Mouse (Mus musculus): Measurements from ENCODE around the gene Hist2h2be.
"Not testable (repeated sequence)": the region's sequence is repeated elsewhere in the genome, so short reads cannot be mapped to it uniquely, and the experiment has no call there.

The Hist2h2be gene

DNA sequence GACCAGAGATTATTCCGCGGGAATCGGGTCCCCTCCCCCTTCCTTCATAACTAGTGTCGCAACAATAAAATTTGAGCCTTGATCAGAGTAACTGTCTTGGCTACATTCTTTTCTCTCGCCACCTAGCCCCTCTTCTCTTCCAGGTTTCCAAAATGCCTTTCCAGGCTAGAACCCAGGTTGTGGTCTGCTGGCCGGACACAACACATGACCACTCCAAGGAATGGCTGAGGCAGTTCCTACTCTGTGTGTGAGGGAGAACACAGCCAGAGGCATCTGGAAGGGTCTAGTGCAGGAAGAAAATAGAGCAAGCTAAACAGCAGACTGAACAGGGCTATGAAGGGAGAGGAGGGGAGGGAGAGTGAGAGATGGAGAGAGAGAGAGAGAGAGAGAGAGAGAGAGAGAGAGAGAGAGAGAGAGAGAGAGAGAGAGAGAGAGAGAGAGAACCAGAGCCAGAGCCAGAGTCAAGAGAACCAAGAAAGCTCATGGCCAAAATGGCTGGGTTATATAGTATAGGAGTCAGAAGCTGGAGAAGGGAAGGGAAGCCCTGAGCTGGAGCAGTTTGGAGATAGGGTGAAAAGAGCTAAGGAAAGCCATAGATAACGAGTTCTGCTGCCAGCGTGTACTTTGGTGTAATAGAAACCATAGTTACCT, 22.2 kb upstream of the Hist2h2be start:
- not testable (repeated sequence) for DNase-seq (ENCODE audit: low spot score in 2 of 2)

DNA sequence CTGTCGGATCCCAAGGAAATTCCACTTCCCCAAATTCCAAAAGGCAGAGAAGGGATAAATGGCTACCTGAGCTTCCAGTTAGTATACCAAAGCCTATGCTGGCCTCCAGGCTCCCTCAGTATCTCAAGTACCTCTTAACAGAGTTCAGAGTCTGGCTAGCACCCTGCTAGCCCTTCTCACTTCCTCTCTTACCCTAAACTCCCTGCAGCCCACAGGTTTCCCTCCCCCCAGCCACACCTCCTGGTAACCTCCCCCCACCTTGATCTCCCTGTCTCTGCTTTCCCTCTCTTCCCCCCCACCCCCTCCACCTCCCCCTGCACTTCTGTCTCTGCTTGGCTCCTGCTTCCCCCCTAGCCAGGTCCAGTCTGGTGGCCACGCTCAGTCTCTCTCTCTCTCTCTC, 21.2 kb upstream of the Hist2h2be start:
- DNase-seq (ENCODE audit: low spot score in 2 of 2), result no peak

DNA sequence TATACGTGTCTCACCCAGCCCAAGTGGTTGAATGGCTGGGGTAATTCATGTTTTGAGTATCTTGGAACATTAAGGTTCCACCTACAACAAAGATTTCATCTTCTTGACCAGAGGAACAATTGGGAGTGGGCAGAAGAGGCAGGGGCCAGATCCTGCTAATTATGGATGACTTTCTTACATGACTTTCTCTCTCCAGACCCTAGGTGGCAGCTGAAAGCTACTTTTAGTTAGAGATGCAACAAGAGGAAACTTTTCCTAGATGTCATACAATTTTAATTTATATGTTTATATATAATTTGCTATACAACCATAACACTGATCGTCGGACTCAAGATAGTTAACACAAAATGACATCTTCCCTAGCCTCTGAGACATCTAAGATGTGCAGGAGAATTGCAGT, 13.1 kb upstream of the Hist2h2be start:
- no peak for DNase-seq (ENCODE audit: low spot score in 2 of 2)

DNA sequence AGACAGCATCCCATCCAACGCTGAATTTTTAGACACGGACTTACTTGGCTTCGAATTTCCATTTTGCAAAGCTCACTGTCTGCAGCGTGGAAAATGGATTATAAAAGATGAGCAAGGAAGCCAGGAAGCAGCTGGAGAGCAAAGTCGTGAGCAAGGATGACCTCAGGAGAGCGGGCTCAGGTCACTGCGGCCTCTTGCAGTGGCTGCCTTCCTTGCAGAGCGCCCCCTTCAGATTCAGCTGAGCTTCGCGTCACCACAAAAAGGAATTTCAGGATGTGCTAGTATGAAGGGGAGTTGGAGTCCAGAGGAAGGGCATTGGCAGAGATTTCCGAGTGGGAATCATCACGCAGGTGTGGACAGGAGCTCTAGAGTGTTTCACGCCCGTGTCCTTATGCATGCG, 11.7 kb upstream of the Hist2h2be start:
- DNase-seq (ENCODE audit: low spot score in 2 of 2), result no peak

DNA sequence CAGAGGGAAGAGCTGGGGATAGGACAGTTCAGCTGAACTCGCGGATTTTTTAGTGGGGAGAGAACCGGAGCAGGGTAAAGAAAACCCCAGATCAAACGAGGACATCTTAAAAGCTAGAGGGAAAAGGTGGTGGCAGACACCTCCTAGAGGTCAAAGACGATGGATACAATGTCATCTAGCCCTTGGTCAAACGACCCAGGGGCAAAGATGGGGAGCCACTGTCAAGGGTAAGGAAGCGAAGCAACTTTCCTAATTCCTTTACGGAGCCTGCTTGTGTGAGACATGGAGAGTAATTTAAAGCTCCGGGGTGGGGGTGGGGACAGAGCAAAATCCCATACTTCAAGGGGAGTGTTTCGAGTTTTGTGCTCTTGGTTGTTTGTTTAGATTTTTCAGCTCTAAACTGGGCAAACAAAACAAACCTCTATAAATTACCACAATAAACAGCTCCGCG, 1.7 kb upstream of the Hist2h2be start:
- DNase-seq (ENCODE audit: low spot score in 2 of 2), result no peak

DNA sequence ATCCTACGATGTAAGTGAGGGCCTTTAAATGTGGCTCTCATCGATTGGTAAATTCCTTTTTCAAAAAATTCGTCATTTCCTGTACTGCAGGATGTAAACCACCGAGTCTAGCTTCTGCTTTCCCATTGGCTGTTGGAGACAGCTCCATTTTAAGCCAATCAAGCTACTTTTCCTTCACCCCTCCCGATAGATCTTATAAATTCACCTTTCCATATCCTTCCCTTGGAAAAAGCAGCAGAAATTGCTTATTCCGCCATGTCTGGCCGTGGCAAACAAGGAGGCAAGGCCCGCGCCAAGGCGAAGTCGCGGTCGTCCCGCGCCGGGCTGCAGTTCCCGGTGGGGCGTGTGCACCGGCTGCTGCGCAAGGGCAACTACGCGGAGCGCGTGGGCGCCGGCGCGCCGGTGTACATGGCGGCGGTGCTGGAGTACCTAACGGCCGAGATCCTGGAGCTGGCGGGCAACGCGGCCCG, 1.2 kb upstream of the Hist2h2be start, which contains the start of the genes Bola1 and Hist2h2ab:
Gene Bola1 (minus strand): TSS at position 49 of the 470 bp plus-strand sequence.
Gene Hist2h2ab (plus strand): TSS at position 205 of the 470 bp plus-strand sequence.
- peak; percentile 65 to 67 for DNase-seq (ENCODE audit: low spot score in 2 of 2)

DNA sequence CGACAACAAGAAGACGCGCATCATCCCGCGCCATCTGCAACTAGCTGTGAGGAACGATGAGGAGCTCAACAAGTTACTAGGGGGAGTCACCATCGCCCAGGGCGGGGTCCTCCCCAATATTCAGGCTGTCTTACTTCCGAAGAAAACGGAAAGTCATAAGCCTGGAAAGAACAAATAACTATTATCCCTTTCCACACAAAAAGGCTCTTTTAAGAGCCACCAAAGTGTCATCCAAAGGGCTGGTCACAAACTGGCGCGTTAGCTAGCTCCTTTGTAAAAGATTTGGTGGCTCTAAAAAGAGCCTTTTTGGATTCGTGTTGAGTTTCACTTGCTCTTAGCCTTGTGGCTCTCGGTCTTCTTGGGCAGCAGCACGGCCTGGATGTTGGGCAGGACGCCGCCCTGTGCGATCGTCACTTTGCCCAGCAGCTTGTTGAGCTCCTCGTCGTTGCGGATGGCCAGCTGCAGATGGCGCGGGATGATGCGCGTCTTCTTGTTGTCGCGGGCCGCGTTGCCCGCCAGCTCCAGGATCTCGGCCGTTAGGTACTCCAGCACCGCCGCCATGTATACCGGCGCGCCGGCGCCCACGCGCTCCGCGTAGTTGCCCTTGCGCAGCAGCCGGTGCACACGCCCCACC, 671 bp upstream of the Hist2h2be start:
- DNase-seq (ENCODE audit: low spot score in 2 of 2), result not testable (repeated sequence)

DNA sequence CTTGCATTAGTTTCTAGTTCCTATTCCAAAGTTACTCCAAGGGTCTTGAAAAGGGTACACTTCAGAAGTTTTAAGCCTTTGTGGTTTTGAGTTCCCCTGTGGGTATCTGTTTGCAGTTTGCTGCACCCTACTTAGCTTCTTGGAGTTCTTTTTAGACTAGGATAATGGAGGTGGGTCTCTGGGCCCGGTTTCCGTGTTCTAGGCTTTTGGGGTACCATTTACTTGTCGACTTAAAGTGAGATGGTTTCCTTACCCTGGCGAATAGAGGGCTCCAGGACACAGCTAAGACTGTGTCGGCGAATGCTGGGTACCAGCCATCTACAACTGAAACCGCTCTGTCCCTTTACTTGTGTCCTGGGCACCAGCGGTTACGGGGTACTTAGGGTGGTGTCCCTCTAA, 720 bp downstream of the Hist2h2be start:
- no peak for DNase-seq (ENCODE audit: low spot score in 2 of 2)

DNA sequence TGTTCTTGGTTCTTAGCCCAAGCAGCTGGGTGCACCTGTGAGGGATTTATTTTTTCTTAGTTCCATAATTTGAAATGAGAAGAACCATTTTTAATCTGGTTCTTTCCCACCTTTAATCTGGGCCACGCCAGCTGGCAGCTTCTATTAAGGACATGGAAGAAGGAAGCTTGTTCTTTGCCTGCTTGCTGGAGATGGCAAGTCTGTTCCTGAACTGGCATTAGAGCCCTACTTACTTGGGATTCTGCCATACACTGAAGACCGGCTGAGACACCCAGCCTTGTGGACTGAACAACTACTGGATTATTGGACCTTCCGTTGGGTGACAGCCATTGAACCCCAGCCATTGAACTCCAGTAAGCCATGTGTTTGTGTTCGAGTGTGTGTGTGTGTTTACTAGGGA, 1.9 kb downstream of the Hist2h2be start:
- no peak for DNase-seq (ENCODE audit: low spot score in 2 of 2)

DNA sequence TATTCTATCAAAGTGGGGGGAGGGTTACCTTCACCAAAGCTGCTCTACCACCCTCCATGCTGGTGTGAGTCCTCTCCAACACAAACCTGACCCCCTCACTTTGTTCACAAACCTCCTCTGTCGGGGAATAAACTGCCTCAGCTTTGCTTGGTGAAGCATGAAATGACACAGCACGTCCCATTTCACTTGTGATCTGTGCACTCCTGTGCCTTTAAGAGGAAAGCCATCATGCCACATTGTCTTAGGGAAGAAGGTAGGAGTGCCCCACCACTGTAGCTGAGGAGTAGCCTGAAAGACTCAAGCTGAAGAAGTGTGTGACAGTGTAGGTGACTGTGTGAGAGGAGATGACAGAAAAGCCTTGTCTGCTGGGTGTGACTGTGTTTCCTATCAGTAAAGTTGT, 4.5 kb downstream of the Hist2h2be start:
- DNase-seq (ENCODE audit: low spot score in 2 of 2), result no peak

DNA sequence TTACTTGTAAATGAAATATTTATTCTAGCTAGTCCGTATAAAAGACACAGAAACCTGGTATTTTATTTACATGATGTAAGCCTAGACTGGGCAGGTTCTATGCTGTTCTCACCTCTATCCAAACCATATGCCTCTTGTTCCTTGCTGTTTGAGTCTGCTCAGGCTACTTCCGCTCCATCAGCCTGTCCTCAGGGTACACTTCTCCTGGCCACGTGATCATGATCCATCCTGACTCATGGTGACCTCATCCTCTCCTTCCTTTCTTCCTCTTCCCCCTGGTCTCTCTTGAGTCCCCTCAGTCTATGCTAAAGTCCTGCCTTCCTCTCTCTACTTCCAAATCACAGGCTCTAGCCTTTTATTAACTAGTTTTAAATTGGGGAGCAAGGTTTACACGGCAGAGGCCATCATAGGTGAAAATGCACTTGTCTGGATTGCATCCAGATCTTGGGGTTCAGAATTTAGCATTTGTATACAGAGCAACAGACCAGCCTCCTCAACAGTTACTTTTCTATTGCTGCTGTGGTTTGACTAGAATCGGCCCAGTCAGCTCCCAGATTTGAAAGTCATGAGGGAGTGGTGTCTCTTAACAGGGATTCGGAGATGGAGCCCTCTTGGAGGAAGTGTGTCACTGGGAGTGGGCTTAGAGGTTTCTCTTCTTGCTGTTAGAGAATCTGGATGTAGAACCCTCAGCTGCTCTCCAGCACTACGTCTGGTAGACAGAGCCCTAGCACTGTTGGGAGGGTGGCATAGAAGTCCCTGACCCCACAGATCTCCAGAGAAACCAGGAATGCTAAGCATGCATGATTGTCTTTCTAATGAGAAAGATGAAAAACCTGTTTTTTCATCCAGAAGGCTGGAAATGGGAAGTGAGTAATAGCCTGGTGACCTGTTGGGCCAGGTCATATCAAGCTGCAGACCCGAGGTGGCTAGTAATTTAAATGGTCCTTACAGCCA, 6.1 kb downstream of the Hist2h2be start:
- DNase-seq (ENCODE audit: low spot score in 2 of 2), result peak in 1 of 2 experiments; percentile 14

DNA sequence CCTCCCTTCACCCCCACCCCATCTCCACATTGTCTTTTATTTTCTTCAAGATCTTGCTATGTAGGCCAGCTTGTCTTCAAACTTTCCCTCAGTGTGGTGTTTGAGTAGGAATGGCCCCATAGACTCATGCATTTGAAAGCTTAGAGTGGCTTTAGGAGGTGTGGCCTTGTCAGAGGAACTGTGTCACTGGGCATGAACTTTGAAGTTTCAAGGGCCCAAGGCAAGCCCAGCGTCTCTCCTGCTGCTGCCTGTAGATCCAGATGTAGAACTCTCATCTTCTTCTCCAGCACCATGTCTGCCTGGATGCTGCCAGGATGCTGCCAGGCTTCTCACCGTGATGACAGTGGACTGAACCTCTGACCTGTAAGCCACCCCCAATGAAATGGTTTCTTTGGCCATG, 7.9 kb downstream of the Hist2h2be start:
- DNase-seq (ENCODE audit: low spot score in 2 of 2), result no peak

DNA sequence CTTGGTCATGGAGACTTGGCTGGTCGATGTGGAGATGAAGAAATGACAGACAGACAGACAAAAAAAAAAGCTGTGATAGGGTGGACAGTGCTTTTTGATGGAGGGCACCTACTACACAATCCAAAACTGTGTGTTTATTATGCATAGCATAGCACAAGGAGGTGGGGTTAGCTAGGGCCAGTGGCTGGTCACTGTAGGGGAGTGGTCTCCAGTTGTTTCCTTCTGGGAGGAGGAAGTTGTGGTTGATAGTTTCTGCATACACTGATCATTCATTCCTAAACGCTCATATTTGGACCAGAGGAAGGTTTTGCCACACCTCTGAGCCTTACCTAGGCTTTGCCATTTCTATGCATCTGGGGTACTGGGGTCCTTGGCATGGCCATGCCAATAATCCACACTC, 9.5 kb downstream of the Hist2h2be start:
- DNase-seq (ENCODE audit: low spot score in 2 of 2), result no peak

DNA sequence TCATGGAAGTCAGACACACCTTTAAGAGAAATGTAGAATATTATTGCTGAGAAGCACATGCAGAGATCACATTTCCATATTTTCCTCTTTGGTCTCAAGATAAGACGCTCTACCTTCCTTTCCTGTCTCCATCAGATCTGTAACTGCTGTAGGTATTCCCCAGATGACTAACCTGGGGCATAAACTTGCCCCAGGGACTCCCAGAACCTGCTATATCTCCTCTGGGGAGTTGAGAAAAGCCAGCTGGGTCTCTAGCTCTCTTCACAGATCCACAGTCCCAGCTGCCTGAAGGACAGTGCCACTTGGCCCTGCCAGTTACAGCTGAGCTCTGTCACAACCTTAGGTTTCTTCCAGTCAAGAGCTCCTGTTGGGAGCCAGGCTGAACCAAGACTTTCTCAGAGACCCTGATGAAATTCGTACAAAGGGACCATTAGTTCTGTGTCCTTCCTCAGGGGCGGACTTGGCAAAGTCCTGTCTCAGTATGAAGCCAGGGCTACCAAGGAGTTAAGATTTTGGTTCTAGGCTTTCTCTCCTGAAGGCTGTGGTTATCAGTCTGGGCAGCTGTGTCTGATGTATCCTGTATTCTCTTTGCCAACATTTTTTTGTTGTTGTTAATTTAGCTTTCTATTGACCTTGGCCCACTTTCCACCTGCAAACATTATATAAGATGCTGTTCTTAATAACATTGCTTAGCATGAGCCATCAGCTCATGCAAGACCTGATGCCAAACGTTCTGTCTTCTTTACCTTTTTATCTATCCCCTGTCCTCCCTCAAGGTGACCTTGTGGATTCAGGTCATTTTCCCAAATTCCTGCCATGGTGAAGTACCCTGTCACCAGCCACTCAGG, 10.2 kb downstream of the Hist2h2be start:
- no peak for DNase-seq (ENCODE audit: low spot score in 2 of 2)

DNA sequence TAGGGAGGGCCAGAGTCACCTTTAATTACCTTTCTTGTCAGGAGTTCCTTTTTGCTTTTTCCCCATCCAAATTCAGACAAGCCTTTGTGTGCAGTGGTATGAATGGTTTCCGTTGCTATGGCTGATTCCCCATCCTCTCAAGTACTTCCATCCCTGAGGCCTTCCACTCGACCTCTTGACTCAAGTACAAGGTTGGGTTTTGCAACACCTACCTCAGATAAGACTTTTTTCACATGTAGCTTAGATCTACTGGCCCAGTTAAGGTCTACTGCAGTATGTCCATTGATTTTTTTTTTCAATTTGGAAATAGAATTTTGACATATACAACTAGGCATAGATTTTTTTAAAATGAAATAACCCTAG, 10.8 kb downstream of the Hist2h2be start:
- DNase-seq (ENCODE audit: low spot score in 2 of 2), result no peak

DNA sequence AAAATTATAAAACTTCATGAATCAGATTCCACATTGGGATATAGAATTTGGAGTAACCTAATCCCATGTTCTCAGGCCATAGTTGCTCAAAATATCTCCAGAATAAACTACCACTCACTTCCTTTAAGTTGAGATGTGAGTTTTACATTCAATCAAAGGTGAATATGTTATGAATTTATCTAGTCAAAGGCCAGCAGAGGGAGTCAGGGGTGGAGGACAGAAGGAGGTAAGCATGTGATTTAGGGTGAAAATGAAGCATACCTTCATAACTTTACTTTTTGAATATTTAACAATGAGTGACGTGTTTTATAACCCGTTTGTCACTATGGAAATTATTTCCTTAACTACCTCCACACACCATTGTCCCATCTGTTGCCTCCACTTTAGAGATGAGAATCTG, 14.0 kb downstream of the Hist2h2be start:
- no peak for DNase-seq (ENCODE audit: low spot score in 2 of 2)

DNA sequence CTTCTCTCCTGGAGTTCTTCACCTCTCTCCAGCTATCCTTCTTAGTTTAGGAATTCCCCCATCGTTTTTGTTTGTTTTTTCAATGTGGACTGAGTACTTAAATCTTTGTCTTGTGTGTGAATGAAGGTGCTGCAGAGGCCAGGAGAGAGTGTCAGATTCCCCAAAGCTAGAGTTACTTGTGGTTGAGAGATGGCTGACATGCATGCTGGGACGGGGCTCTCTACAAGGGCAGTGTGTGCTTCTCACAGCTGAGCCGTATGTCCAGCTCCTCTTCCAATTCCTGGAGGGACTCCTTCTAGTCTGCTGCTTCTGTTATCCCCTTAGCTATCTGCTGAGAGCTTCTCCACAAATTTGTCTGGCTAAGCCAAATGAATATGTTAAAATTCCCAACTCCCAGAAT, 14.9 kb downstream of the Hist2h2be start:
- DNase-seq (ENCODE audit: low spot score in 2 of 2), result no peak

DNA sequence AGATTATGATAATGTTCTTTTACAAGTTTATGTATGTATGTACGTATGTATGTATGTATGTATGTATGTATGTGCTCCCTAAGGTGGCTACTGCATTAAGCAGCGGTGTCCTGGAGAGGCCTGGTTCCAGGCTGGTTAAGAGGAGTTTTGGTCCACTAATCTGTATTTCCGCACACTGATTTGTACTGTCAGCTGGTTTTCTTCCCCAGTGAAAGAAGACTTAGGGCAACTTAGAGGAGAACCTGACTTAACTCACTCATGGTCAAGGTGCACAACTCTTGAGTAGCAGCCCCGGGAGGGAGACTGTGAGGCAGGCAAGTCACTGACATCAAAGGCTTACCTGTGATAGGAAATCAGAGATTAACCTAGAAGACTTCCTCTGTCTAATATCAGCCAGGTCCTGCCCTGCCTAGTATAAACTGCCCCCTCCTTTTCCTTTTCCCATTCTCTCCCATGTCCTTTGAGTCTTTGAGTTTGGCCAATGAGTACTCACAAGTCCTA, 16.0 kb downstream of the Hist2h2be start:
- no peak for DNase-seq (ENCODE audit: low spot score in 2 of 2)

DNA sequence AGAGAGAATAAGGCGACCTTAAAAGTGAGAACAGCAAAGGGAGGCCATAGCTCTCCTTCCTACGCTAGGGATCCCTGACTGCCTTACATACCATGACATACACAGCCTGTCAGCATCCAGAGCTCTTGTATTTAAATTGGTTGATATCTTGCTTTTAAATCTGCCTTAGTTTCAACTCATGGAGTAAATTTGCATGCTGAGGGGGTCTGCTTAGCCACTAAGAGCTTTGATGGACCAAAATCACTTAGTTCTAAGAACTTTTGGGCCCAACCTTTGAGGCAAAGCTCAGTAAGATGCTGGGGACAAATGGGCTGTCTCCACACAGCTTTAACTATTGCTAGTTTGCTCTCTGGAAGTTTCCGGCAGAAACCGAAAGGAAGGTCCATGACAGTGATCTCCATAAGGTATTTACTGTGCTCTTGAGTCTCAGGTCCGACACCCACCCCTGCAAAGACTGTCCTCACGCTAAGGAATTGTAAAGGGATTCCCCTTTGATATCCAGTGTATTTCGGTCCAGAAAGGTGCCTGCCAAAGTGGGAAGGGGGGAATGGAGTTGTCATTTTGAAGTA, 16.5 kb downstream of the Hist2h2be start:
- DNase-seq (ENCODE audit: low spot score in 2 of 2), result no peak

DNA sequence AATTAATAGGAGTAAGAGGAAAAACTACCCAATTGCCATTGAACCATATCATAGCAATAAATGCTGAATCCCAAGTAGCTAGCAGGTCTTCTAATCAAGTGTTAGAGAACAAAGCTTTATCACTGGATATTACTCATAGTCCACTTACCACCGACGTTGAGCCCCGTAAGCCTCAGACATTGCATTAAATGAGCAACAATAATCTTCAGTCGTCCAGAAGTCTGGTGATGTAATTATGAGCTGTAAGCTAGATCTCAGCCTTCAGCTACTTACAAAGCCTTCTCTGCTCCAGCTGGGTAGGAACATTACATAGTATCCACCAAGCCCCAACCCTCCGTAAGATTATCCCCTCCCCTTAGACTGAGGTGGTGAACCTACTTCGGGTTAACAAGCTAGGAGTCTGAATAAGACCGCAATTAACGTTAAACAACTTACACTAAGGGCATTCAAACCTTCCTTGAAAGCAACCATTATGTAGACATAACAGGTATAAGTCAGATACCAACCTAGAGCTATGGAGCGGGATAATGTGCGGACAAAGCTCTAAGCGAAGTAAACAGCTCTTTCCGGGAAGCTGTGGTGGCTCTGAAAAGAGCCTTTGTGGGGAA, 17.1 kb downstream of the Hist2h2be start:
- no peak for DNase-seq (ENCODE audit: low spot score in 2 of 2)
